Mouse (Mus musculus) embryonic facial prominence, embryonic 14.5 days (tissue): ENCODE measurements around the gene Clstn1. TPM values are rescaled to one million over a fixed set of nuclear protein-coding genes. Genes with fewer than 3 reads are reported as not detected.

ENCODE experiments used
- ATAC-seq: fragments of 200-750 bp; cut with Nextera tagmentation; 2 replicates; pipeline ENCODE4 v1.8.0; 2017; ENCODE audit warnings: low read depth, moderate number of reproducible peaks, moderate TSS enrichment
- DNase-seq: peaks from one replicate; pipeline ENCODE4 v3.0.0-alpha.2; 2015; ENCODE audit warnings: low spot score
- H3K27ac ChIP-seq: fragments of 300-500 bp; sonication (generic); replicated peaks from 2 replicates; pipeline ENCODE4 v1.5.1; 2014; ENCODE audit warnings: low read depth, mild to moderate bottlenecking, low read length, moderate library complexity
- H3K27me3 ChIP-seq: fragments of 300-500 bp; sonication (generic); replicated peaks from 2 replicates; pipeline ENCODE4 v1.6.1; 2014; ENCODE audit warnings: low read length; ENCODE audit not compliant: control insufficient read depth, insufficient read depth
- H3K36me3 ChIP-seq: fragments of 300-500 bp; sonication (generic); 2 replicates; pipeline ENCODE4 v1.6.1; 2014; ENCODE audit warnings: low read length, mixed read lengths; ENCODE audit not compliant: control insufficient read depth, insufficient read depth
- H3K4me1 ChIP-seq: fragments of 300-500 bp; sonication (generic); 2 replicates; pipeline ENCODE4 v1.6.1; 2014; ENCODE audit warnings: antibody characterized with exemption, low read length; ENCODE audit not compliant: control insufficient read depth, insufficient read depth
- H3K4me2 ChIP-seq: fragments of 300-500 bp; sonication (generic); 2 replicates; pipeline ENCODE4 v1.6.1; 2014; ENCODE audit warnings: low read depth, mild to moderate bottlenecking, low read length, moderate library complexity, mixed read lengths
- H3K4me3 ChIP-seq: fragments of 300-500 bp; sonication (generic); 2 replicates; pipeline ENCODE4 v1.5.1; 2014; ENCODE audit warnings: low read depth, mild to moderate bottlenecking, low read length
- H3K9ac ChIP-seq: fragments of 300-500 bp; sonication (generic); 2 replicates; pipeline ENCODE4 v1.6.1; 2014; ENCODE audit warnings: low read depth, mild to moderate bottlenecking, low read length, moderate library complexity, mixed read lengths
- H3K9me3 ChIP-seq: fragments of 300-500 bp; sonication (generic); 2 replicates; pipeline ENCODE4 v1.6.1; 2016; ENCODE audit warnings: low read length; ENCODE audit not compliant: control insufficient read depth
- WGBS: fragments of 180-500 bp; shearing (Covaris S2); extraction: QIAGEN DNeasy Blood & Tissue Kit; methylation state at CpG from one replicate; pipeline ENCODE4 v1.1.7; 2014; 5-methylcytosine and 5-hydroxymethylcytosine counted together
- polyA plus RNA-seq: library from polyadenylated mRNA; unstranded; fragments of >200 nt; fragmentation: Nextera tagmentation; extraction: Ambion mirVana; gene quantifications from 2 replicates; pipeline ENCODE4 v1.2.1, GENCODE M21; 2014

The Clstn1 gene
- polyA plus RNA-seq, 1 experiment from 2014 or later = 51.4 TPM

DNA sequence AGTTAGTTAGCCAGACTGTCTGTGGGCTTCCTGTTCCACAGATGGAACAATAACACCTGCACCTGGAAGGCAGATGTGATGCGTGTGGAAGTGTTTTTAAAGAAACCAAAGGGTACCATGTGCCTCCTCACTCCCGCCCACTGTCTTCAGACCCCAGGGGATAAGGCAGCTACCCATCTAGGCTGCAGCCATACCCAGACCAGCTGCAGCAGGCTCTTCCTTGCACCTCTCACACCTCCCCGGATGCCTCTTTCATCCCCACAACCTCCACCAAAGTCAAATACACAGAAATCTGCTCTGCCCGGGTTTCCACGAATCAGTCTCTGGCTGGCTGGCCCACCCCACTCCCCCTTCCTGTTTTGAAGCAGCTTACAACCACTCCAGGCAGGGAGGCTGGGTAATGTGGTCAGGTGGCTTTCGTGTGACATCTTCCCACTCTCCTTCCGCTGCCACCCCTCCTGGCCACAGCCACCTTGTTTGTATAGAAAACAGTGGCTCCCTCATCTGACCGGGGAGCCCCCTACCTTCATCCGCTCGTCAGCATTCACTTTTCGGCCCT is 71.7 kb downstream of the Clstn1 start:
- 61% methylated on average over 11 of the region's 11 CpGs for WGBS
- no peak overlapping the region for H3K9ac ChIP-seq
- ATAC-seq (no peak), DNase-seq (no peak)
- peaks cover 5% of the 10 kb centered on the region; the same call in 1 of the 2 replicates for H3K36me3 ChIP-seq
- no peak overlapping the region for H3K27ac ChIP-seq
- no peaks in the 10 kb centered on the region for H3K27me3 ChIP-seq
- no peaks in the 10 kb centered on the region for H3K4me1 ChIP-seq
- H3K9me3 ChIP-seq = no peaks in the 10 kb centered on the region
- no peak overlapping the region for H3K4me2 ChIP-seq
- H3K4me3 ChIP-seq = no peak overlapping the region

DNA sequence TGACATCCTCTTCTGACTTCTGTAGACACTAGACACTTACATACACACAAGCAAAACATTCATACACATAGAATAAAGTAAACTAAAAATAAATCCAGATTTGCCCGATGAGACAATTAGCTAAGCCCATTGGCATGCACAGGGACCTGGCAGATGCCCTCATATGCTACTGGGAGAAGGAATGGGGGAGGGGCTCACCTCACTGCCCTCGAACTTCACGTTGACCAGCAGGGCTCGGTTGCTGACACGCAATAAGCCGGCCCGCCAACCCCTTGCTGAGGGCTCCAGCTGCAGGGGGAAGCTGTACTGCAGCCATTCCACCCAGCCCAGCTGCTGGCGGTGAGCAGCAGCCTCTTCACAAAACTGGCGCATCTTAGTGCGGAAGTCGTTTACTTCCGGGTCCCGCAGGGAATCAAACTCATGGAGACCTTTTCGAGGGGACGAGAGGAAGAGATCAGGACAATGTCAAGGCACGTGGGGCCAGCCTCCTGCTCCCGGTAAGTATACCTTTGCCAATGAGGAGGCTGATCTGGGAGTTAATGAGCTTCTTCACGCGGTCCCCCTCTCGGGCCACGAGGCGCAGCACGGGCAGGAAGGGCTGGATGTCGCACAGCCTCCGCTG is 73.3 kb downstream of the Clstn1 start:
- Histone ChIP-seq H3K4me3 (no peak overlapping the region), H3K36me3 (no peaks in the 10 kb centered on the region; the same call in 1 of the 2 replicates), H3K9me3 (no peaks in the 10 kb centered on the region), H3K9ac (no peak overlapping the region), H3K4me2 (no peak overlapping the region), H3K27ac (no peak overlapping the region), H3K4me1 (no peaks in the 10 kb centered on the region), H3K27me3 (no peaks in the 10 kb centered on the region)
- ATAC-seq = no peak
- DNase-seq = no peak
- WGBS = 67% methylated on average over 25 of the region's 25 CpGs

DNA sequence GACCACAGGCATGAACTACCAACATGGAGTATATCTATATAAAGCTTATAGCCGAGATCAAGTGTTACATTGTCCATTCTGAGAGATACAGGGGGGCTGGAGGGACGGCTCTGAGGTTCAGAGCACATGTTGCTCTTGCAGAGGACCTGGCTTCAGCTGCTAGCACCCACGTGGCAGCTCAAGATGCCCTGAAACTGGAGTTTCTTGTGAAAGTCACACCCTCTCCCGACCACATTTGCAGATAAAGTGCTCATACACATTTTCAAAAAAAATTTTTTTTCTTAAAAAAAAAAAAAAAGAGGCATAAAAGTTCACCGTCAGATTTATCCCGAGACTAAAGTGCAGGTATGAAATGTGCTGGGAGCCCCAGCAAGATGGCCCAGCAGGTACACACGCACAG is 74.3 kb downstream of the Clstn1 start:
- Histone ChIP-seq H3K9me3 (no peaks in the 10 kb centered on the region), H3K36me3 (no peaks in the 10 kb centered on the region; the same call in 1 of the 2 replicates), H3K27me3 (no peaks in the 10 kb centered on the region), H3K4me3 (no peak overlapping the region), H3K27ac (no peak overlapping the region), H3K4me2 (no peak overlapping the region), H3K9ac (no peak overlapping the region), H3K4me1 (no peaks in the 10 kb centered on the region)
- DNase-seq = no peak
- WGBS = 89% methylated on average over 7 of the region's 7 CpGs
- no peak for ATAC-seq

DNA sequence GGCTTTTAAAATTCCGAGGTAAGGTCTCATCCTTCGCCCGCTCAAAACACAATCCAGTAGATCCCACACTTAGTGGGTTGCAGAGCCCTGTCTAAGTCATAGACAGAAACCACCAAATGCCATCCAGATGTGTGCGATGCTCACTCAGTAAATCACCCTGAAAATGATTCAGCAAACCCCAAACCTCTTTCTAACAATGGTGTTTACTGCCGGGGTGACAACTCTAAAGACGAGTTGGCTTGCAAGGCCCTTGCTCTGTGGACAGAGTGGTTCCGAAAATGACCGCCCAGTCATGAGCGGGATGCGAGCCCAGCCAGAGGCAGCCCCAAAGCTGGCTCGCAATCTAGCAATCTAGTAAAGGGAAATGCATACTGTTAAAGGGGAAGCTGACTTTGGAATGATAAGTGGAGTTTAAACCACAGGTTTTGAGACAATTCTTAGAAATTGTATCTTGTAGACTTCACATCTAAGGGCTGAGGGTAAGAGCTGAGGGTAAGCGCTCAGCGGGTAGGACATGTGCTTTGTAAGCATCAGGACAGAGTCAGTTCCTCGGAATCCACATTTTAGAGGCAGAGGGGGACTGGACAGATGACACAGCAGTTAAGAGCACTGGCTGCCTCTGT is 75.8 kb downstream of the Clstn1 start:
- no peak for ATAC-seq

DNA sequence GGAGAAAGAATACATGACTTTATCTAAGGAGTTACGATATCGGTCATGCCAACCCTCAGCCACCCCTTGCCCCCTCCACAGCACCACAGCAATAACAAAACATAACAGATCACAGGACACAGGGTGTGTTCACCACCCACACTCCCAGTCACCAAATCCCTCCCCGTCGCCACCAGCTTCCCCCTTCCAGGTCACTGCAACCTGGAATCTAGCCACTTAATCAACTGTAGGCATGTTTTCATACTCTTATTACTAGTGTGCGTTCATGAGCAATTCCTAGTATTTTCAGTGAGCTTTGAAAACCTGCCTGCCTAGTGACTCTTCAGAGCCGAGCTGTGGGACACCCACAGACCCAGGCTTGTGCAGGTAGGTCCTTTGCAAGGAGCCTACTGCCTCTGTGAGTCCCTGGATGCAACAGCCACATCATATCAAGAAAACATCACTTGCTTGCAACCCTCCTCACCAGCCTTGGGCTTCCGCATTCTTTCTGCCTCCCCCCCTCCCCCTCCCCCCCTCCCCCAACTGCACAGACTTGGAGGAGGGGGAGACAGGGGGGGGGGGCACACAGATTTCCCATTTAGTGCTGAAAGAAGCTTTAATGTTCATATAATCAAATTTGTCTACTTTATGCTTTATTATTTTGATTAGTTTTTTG is 77.7 kb downstream of the Clstn1 start:
- H3K9me3 ChIP-seq = no peaks in the 10 kb centered on the region
- H3K4me2 ChIP-seq = no peak overlapping the region
- no peak for DNase-seq
- no peaks in the 10 kb centered on the region for H3K4me1 ChIP-seq
- WGBS = 60% methylated on average over 7 of the region's 7 CpGs
- no peak overlapping the region for H3K9ac ChIP-seq
- no peaks in the 10 kb centered on the region for H3K27me3 ChIP-seq
- no peaks in the 10 kb centered on the region for H3K36me3 ChIP-seq
- no peak overlapping the region for H3K27ac ChIP-seq
- H3K4me3 ChIP-seq = no peak overlapping the region
- no peak for ATAC-seq

More for the DNA sequence above, 75.8 kb downstream of the Clstn1 start:
- H3K27me3 ChIP-seq = no peaks in the 10 kb centered on the region
- no peaks in the 10 kb centered on the region; the same call in 1 of the 2 replicates for H3K36me3 ChIP-seq
- H3K27ac ChIP-seq = no peak overlapping the region
- no peak overlapping the region for H3K4me2 ChIP-seq
- H3K4me3 ChIP-seq = no peak overlapping the region
- no peaks in the 10 kb centered on the region for H3K4me1 ChIP-seq
- no peaks in the 10 kb centered on the region for H3K9me3 ChIP-seq
- 70% methylated on average over 14 of the region's 14 CpGs for WGBS
- H3K9ac ChIP-seq = no peak overlapping the region
- peak; percentile 50 for DNase-seq

DNA sequence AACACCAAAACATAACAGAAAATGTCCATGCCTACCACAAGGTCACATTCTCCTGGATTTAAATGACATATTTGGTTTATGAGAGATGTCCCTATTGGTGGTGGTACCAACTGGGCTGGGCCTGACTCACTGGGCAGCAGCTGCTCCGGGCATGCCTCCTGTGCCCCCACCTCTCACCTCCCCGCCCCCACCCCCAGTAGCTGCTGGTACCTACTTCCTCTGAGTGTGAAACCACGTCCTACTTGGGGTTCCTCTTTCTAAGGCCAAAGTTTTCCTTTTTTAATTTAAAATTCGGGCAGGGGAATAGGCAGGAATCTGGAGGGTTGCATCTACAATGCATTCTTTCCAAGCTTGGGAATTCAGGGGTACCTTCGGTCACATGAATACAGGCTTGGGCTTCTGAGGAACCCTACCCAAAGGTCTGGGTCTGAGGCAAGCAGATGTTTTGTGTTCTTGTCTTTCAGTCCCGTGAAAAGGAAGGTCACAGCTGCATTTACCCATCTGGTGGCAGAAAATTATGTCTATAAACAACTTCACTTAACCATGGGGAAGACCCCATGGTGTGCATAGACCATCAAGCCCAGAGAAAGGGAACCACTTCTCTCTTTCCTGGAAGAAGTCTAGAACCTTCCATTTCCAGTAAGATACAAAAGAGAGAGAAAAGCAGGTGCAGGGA is 78.9 kb downstream of the Clstn1 start:
- WGBS = 78% methylated on average over 6 of the region's 6 CpGs
- no peaks in the 10 kb centered on the region for H3K36me3 ChIP-seq
- H3K9me3 ChIP-seq = no peaks in the 10 kb centered on the region
- DNase-seq (no peak), ATAC-seq (no peak)
- H3K27me3 ChIP-seq = no peaks in the 10 kb centered on the region
- no peak overlapping the region for H3K9ac ChIP-seq
- no peak overlapping the region for H3K4me2 ChIP-seq
- no peak overlapping the region for H3K4me3 ChIP-seq
- H3K4me1 ChIP-seq = no peaks in the 10 kb centered on the region
- H3K27ac ChIP-seq = no peak overlapping the region

DNA sequence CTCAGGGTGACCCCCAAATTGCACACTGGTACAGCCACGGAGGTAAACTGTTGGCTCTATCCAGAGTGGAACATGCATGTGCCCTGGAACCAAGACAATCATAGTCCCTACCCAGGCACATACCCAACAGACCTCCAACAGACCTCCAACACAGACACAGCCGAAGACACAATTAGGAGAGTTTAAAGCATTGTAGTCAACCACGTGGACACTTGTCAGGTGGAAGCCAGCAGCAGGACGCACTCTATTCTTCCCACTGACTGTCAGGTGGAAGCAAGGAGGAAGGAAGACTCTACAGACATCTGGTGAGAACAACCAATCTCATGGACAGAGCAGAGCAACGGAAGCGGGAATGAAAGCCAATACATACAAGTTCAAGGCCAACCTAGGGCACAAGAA is 79.4 kb downstream of the Clstn1 start:
- no peak overlapping the region for H3K4me3 ChIP-seq
- no peak for ATAC-seq
- H3K4me1 ChIP-seq = no peaks in the 10 kb centered on the region
- no peak for DNase-seq
- H3K9ac ChIP-seq = no peak overlapping the region
- 85% methylated on average over 6 of the region's 6 CpGs for WGBS
- H3K36me3 ChIP-seq = no peaks in the 10 kb centered on the region
- no peaks in the 10 kb centered on the region for H3K27me3 ChIP-seq
- no peak overlapping the region for H3K4me2 ChIP-seq
- H3K27ac ChIP-seq = no peak overlapping the region
- no peaks in the 10 kb centered on the region for H3K9me3 ChIP-seq

DNA sequence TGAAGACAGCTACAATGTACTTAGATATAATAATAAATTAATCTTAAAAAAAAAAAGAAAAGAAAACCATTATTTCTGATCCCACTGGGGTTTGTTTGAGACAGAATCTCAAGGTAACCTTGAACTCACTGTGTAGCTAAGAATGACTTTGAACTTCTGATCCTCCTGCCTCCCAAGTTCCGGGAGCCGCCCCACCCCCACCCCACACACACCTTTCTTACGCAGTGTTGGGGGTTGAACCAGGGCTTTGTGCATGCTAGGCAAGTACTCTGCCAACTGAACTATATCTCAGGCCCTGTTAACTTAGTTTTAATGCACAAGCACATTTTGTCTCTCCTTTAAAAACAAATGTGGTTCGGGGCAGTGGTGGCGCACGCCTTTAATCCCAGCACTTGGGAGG is 84.9 kb downstream of the Clstn1 start:
- 98% methylated on average over 6 of the region's 6 CpGs for WGBS
- no peak overlapping the region for H3K4me2 ChIP-seq
- ATAC-seq = no peak
- no peaks in the 10 kb centered on the region for H3K4me1 ChIP-seq
- peaks cover 18% of the 10 kb centered on the region for H3K27me3 ChIP-seq
- no peak overlapping the region for H3K9ac ChIP-seq
- H3K27ac ChIP-seq = no peak overlapping the region
- no peak overlapping the region for H3K4me3 ChIP-seq
- no peaks in the 10 kb centered on the region for H3K9me3 ChIP-seq
- DNase-seq = no peak
- H3K36me3 ChIP-seq = no peaks in the 10 kb centered on the region
